Mouse (Mus musculus): ENCODE data around the gene Olfr1098.

Olfr1098 gene

DNA sequence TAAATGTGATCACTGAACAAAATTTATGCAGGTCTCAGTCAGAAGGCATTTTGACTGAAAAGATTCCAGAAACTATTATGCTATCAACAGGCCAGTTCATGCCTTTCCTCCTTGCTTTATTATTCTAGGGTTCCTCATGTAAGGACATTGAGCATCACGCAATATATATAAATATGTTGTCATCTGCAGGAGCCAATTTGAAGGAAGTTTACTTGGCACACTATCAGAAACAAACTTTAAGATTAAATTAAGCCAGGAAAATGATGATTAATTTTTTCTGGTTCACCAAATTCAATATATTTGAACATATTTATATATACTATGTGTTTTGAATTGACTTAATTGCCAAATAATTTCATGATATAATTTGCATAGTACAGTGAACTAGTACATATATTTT, at the start of gene Olfr1098:
TSS of gene Olfr1098 (minus strand) at position 101 of the 400 bp plus-strand sequence.
- in situ Hi-C loops (cut with MseI, MboI) = no loop called here

DNA sequence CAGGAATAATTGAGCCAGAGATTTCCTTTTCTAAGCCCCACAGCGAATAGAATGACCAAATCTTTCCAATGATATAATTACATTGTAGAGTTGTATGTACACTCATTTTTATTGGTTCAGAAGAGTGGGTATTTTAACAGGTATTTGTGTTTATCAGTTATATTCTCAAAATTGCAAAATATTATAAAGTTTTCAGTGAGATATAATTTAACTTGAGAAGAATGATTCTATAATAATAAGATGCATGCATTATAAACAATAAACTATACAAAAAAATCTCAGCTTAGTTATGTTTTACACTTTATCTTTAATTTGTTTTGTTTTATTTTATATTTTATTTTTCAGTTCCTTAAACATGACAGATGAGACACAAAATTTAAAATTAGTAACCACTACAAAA, 36.2 kb upstream of the Olfr1098 start, which contains the start of gene Olfr1099:
TSS of gene Olfr1099 (minus strand) at position 101 of the 400 bp plus-strand sequence.
- in situ Hi-C loops (cut with MseI, MboI) = no loop called here

DNA sequence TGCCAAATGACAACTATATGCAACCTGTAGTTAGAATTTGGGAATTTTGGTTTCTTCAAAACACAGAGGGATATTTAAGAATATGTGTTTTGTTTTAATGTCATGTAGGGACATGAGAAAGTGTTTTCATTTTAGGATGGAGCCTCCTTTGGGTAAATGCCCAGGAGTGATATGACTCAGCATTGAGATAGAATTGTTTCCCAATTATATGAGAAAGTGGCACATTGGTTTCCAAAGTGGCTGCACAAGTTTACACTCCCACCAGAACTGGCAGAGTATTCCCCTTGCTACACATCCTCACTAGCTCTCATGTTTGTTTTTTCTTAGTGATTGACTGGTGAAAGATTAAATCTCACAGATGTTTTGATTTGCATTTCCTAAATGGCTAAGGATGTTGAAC, 2.2 kb upstream of the Olfr1098 start:
- in situ Hi-C loops (cut with MseI, MboI) = no loop called here

DNA sequence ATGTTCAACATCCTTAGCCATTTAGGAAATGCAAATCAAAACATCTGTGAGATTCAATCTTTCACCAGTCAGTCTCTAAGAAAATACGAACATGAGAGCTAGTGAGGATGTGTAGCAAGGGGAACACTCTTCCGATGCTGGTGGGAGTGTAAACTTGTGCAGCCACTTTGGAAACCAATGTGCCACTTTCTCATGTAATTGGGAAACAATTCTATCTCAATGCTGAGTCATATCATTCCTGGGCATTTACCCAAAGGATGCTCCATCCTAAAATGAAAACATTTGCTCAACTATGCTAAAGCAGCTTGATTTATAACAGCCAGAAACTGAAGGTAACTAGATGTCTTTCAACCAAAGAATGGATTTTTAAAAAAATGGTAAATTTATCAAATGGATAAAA, 18.7 kb downstream of the Olfr1098 start:
- in situ Hi-C loops (cut with MseI, MboI) = no loop called here

DNA sequence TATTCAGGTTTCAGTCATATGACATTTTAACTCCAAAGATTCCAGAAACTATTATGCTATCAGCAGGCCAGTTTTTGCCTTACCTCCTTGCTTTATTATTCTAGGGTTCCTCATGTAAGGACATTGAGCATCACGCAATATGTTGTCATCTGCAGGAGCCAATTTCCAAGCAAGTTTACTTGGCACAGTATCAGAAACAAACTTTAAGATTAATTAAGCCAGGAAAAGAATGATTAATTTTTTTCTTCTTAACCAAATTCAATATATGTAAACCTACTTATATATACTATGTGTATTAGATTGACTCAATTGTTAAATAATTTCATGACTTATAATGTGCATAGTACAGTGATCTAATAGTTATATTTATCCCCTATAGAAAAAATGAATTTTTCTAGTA, 32.2 kb downstream of the Olfr1098 start, which contains the start of gene Olfr1097:
TSS of gene Olfr1097 (minus strand) at position 101 of the 400 bp plus-strand sequence.
- in situ Hi-C loops (cut with MseI, MboI) = no loop called here

DNA sequence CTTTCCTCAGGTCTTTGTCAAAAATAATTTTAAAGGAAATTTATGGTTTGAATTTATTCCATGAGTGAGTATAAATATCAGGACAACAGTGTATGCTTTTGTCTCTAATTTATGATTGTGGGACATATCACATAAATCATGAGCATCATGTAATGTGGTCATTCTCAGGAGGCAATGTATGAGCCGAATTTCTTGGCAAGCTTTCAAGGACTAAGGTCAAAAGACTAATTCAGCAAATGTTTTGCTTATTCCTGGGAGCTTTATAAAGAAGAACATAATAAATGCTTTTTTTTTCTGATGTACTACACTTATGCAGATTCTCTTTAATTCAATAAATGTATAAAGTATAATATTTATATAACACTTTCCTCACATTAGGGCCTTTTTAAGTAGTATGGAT, 49.6 kb downstream of the Olfr1098 start, which contains the start of gene Gm13723:
TSS of gene Gm13723 (minus strand) at position 101 of the 400 bp plus-strand sequence.
- in situ Hi-C loops (cut with MseI, MboI) = no loop called here

All from mouse trophoblast stem cell (cell line).